Mouse (Mus musculus): Measurements from ENCODE around the gene Npl.

Gene Npl

DNA sequence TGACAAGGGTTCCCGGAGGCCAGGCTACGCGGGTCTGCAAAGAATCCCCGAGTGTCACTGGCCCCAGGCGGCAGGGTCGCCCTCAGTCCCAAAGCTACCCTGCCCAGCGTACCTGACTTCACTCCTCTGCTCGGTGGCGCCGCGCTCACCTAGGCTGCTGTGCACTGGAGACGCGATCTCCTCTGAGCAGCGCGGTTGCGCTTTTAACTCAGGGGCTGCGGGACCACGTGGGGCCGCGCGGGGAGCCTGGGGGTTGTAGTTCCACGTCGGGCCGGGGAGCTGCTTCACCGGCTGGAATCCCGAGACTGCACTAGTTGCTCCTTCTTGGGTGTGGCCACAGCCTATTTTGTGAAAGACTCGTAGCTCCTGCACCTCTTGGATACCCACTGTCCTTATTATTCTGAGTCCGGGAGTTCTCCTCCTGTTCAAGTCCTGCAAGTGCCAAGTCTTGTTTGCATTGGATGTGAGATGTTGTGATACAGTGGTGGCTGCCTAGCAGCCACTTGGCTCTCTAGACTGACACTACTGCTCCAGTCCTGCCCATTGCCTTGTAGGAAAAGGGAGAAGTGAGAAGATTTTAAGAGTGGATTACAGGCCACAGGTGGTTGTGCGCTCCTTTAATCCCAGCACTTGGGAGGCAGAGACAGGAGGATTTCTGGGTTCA, at the start of gene Npl:
Gene Npl, minus strand, starts transcription at position 510 of the 664 bp plus-strand sequence.
- peak; percentile 71 for DNase-seq

DNA sequence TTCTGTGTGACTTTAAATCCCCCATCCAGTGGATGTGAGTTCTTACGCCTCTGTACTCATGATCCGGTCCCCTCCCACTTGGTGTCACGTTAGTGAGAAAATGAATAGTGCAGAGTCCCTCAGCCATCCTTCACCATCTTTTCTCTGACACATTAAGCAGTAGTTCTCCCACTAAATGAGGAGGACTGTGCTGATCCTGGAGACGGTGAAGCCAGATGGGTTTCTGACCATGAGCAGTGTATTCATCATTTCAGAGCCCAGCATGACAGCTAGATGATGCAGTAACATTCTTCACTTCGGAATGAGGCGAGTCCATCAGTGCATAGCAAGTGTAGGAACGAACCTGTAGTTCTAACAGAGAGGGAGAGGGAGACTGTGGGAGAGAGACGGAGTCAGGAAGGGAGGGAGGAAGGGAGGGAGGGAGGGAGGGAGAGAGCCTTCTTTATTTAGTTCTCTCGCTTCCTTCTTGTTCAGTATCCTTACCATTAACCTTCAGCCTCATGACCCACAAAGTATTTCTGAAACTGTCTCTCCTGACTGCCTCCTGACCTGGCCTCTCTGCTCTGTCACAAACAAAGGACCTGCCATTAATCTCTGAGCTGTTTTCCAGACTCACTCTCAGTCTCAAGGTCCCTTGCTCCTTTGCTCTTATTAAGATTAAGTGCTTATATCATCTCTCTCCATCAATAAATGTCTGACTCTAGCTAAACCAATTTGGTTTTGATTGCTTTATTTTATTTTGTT, 49.6 kb upstream of the Npl start:
- DNase-seq: peak; percentile 7

DNA sequence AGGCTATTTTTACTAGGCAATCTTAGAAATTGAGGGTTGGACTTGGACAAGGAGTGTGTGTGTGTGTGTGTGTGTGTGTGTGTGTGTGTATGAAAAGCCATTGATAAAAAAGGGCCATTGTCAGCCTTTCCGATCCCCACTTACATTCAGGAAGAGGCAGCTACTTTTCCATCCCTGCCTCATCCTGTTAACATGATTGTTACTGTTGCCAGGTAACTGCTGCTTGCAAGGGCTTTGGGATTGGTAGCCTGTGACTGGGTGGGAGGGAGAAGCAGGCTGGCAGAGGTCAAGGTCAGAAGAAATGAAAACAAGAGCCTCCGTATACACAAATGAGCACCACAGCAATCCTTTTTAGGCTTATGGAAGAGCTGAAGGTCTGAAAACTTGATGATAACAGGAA, 48.9 kb upstream of the Npl start:
- DNase-seq: peak; percentile 3

DNA sequence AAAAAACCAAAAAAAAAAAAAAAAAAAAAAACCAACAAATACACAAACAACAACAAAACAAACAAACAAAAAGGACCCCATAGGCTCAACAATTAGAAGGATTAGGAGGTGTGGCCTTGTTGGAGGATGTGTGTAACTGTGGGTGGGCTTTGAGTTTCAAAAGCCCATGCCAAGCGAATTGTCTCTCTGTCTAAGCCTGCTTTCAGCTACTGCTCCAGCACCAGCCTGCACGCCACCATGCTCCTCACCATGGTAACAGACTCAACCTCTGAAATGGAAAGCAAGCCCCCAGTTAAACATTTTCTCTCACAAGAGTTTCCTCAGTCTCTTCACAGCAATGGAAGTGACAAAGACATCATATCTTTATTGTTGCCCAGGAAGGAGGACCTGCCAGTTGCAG, 43.8 kb upstream of the Npl start:
- no peak for DNase-seq

DNA sequence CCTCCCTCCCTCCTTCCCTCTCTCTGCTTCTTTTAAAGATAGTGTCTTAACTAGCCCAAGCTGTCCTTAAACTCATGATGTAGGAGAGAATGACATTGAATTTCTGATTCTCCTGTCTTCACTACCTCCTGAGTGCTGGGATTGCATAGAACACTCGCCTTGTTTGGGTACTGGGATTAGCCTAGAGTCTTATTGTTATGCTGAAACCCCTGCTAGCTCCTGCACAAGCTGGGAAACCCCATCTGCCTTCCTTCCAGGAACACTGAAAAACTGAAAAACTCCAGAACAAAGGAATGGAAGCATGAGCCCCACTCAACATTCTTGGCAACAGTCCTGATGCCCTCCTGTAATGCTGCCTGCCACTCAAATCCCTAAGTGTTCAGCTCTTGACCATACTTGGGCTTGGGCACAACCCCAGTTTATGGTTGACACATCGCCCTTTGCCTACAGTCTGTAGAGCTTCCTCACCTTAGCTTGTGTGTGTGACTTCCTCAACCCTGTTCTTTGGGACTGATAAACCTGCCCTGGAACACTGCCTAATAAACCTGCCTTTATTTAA, 40.4 kb upstream of the Npl start:
- no peak for DNase-seq

DNA sequence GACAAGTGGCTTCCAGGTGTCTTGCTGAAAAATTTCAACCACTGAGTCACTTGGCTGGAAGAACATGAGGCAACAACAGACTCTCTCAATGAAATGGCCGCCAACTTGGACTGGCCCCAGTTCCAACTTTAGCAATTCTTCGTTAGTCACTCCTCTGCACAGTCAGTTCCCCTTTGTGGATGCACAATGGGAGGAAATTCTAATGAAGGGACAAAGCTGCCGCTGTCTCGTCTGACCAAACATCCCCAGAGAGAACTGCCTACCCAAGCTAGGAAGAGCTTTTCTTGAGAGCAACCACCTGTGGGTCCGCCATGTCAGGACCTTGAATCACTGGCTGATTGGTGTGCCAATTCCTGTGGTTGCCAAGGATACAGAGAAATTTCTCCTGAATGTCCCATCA, 38.1 kb upstream of the Npl start:
- no peak for DNase-seq

DNA sequence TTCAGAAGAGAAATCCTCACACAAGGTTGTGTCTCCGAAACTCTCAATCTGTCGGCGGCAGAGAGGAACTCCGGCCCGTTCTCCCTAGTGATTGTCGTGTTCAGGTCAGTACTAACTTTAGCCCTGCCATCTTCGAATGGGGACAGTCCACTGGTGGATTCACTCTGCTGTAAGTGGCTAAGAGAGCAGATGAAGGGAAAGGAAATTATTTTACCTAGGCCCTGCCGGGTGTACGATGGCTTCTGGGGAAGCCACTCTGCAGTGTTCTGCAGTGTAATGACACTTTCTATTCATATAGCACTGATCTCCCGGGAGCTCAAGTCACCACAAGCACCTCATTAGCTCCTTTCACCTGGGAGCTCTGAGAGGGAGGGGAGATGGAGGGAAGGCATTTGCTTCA, 37.0 kb upstream of the Npl start:
- no peak for DNase-seq

DNA sequence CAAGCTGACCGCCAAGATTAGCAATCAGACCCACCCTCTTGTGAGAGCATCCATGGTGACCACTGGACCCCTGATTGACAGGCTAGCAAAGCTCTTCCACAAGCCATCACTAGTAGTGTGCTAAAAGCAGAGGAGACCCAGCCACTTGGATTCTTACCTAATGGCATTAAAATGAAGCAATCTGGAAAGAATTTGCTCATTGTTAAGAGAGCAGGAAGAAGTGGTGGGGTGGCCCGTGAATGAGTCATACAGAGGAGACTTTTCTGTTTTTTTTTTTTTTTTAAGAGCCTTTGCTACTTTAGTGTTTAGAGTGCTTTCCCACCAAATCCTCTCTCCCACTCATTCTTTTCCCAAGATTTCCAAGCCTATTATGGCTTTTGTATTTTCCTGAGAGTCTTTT, 35.9 kb upstream of the Npl start:
- DNase-seq: no peak

DNA sequence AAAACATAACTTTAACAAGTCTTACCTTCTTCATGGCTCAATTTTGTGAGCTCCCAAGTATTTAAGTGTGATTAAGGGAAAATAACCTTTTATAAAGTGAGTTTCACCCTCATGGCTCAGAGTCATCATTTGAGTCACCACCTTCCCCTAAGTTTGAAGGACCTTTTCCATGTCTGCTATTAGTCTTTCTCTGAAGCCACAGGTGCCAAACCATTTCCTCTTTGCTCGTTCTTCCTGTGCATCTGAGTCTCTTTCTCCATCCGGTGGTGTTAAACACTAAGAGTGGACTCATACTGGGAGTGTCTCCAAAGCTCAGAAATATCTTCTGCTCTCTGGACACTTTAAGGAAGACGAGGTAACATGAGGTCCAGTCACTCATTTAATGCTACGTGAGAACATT, 33.3 kb upstream of the Npl start:
- DNase-seq: no peak

DNA sequence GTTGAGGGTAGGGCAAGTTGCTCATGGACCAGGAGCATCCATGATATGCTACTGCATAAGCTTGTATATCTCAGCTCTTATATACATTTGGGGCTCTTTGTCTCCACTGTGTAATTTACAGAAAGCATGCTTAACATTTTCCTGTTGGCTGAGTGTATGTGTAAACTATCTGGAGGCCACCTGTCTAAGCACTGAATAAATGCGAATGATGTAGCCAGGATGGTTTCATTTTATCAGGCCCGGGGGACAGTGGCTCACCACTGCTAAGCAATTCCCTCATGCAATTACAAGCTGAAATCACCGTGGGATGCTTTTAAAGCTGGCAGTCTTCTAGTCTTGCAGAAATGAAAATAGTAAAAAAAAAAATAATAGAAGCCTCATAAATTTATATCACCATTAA, 24.9 kb upstream of the Npl start:
- DNase-seq: no peak

DNA sequence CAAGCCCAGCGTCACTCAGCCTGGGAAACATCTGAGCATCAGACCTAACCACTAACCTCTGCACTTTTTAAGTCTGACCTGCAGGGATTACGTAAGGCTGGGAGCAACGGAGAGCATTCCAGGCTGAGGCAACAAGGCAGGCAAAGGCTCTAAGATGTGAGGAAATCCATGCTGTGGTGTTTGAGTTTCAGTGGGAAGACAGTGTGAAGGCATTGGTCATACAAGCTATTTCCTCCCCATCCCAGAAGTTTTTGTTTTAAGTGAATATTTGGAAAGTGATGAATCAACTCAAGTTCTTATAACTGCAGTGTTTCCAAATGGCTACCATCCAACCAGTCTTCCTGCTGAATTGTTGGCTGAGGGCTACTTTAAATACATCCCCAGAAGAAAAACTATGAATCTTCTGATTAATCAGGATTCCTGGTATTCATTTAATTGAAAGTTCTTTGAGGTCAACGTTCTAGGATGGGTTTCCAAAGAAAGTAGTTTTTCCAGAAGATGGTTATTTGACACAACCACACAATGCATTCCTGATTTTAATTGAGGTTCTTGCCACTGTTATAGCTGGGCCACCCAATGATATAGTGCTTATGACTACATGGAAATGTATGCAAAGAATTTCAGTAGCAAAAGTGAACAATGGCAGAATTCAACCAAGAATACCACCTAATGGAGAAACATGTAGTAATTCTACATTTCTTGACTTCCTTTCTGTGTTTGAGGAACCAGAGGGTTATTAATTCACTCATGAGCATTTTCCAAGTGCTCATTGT, 22.6 kb upstream of the Npl start:
- no peak for DNase-seq

DNA sequence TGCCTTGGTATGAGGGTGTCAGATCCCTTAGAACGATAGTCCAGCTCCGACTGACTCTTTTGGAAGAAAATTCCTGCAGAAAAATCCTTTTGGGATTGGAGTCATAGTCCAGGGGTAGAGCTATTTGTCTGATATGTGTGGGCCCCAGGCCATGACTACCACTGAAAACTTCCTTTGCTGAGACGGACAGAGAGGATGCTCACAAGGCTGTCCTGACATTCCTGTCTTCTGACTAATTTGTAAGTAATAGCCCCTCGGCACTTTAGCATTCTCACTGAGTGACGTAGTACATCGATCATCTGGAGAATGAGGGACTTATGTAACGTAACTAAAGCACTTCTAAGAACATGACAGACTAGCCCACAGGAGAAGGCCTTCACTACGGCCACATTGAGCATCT, 15.9 kb upstream of the Npl start:
- DNase-seq: no peak

DNA sequence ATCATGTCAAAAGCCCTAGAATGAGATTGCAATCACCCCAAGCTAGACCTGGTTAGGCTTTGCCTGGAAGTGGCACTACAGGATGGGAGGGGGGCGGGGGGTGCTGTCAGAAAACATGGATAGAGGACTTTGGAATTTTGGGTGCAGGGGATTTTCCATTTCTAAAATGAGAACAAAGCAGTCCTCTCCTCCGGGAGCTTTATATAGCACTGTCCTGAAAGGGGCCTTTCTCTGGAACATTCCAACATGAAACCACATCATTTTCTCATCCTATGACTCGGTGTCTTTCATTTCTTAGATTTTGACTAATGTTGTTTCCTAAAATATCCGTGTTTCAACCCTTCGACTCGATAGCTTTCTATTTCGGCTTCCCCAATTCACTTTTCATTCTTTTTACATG, 14.9 kb upstream of the Npl start:
- no peak for DNase-seq

DNA sequence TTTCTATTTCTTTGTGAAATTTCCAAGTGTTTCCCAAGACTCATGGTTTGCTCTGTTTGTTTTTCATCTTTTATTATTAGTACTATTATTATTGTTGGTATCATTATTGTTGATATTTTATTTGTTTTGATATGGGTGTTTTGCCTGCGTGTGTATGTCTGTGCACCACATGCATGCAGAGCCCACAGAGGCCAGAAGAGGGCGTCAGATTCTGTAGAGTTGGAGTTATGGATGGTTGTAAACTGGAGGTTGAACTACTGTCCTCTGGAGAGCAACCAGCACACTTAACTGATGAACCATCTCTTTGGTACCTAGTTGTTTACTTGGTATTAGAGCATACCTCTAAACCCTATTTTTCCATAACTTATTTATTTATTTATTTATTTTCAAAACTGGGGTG, 13.8 kb upstream of the Npl start:
- no peak for DNase-seq

DNA sequence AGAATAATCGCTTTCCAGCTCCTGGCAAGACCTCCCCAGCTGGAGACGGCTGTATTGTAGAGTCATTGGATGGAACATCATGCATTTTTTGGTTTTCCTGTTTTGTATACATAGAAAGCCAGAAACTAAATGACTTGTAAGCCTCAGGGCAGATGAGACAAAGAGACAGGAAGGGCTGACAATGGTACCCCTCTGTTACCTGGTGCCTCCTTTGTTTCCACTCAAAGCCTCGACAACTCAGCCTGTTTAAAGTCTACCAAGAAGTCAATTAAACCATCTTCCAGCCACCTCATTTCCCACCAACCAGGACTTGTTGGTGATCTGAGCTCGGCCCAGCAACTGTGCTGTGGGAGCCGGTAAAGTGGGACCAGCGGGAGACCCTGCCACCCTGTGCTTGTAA, 11.0 kb upstream of the Npl start:
- no peak for DNase-seq

DNA sequence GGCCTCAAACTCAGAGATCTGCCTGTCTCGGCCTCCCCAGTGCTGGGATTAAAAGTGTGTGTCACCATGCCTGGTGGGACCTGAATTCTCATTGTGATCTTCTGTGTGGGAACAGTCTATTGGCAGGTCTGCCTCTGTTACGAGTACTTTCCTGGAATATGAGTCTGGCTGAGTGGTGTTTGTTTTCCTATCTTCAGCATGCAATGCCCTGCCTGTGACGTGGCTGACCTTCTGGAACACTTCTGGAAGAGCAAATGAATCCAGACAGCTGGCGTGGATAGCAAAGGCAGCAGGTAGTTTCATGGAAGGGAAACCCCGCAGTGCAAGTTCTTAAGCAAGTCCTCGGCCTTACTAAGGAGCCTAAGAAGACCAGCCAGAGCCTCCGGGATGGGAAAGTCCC, 9.9 kb upstream of the Npl start:
- no peak for DNase-seq

DNA sequence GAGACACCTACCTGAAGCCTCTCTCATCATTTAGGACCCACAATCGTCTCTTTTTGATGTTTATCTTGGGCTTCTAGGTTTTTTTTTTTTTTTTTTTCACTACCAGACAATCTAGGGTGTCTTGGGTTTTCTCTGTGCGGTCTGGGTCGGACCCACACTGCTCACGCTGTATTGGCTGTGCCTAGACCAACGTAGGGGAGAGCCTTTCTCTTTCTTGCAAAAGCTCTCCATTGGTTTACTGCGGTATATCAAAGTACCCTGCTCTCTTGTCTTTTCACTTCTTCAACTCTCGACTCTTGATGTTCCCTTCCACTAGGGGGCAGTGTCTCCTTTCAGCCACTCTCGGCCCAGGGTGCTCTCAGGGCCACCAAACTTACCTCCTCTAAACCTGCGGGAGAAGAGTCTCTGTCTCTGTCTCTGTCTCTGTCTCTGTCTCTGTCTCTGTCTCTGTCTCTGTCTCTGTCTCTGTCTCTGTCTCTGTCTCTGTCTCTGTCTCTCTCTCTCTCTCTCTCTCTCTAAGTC, 9.3 kb upstream of the Npl start:
- DNase-seq: peak; percentile 75

DNA sequence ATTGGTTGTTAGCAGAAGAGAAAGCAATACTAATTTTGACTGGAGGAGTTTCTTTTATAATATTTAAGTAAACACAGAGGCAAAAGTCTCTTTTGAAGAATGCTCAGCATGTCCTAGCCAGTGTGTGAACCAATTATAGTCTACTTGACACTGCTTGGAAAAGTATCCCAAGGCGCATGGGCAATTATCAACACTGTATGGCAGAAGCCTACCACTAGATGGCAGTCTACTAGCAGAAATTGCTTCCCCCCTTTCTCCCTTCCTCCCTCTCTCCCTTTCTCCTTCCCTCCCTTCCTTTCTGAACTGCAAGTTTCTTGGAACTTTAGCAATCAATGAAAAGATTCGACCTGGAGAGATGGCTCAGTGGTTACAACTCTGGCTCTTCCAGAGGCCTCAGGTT, 7.1 kb upstream of the Npl start:
- DNase-seq: peak; percentile 67

DNA sequence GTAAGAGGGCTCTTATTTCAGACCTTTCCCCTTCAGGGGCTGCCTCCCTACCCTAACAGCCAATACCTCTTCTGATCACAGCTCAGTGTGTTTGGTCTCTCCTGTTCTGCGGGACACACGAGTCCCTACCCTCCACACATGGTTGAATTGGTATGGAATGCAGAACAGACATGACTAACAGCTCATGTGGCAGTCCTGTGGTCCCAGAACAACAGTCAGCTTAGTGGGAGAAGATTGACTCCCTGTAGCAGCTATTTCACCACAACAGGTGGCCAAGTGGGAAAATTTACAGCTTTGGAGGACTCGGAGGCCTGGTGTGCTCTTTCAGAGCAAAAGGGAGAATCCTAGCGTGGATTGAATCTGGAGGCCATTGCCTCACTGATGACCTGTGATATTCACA, 6.4 kb upstream of the Npl start:
- no peak for DNase-seq

DNA sequence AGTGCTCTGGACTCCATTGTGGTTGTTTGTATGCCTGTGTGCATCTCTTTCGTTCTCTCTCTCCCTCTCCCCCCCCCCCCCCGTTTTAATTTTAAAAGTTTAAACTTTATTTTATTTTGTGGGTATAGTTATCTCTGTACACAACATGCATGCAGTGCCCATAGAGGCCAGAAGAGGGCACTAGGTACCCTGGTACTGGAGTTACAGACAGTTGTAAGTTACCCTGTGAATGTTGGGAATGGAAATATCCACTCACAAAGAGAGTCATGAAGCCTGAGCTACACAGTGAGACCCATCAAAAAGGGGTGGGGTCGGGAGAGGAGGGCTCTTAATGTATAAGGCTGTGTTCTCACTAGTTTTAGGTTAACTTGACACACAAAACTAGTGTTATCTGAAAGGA, 969 bp upstream of the Npl start:
- peak; percentile 68 for DNase-seq

DNA sequence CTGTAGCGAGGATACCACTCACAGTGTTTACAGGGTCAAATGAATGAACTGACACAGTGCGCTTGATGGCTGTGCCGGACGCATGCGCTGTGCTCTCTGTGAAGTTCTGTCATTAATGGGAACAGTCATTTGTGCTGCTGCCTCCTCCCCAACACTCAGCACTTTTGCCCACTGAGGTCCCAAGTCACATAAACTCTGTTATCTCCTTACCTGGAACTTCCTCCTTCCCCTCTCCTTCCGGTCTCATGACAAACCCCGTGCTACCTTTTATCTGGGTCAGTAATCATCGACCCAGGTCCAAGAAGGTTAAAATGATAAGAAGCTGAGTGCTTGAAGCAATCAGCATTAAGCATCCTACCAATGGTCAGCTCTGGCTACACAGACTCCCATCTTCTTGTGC, 2.3 kb downstream of the Npl start:
- DNase-seq: no peak

DNA sequence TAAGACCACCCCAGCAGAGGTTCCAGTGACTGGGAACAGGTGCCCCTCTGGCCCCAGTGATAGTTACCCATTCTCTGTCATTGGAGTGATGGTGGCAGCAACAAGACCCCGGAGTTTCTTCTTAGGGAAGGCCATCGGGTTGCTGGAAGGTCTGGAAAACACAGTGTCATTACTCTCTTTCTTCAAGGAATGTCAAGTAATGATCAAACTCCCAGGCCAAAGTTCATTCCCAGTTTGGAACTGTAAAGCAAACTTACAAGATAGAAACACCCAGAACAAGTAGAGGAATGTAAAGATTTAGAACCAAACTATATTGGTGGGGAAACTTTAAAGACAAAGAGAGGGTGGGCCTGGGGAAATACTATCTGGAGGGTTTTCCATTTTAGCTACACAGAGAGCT, 4.6 kb downstream of the Npl start:
- peak; percentile 56 for DNase-seq

DNA sequence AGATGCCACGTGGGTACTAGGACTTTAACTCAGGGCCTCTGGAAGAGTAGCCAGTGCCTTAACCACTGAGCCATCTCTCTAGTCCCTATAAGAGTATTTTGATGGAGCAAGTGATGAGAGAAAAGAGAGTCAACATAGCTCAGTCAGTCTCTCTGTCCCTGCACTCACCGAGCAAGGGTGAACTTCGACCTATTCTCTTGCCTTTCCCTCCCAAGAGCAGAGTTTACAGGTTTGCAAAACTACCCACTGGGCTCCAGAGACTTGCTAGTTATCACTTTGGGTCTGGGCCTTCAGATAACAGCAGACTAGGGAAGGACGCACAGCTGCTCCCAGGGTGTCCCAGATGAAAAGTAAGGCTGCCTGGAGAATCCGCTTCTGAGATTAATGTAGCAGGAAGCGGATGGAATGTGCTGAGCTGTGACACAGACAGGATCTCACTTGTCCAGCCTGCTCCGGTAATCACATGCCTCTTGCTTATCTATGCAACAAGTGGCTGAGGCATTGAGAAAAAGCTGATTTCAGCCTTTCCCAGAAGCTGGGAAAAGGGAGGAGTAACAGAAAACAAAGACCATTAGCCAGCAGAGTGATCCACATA, 7.0 kb downstream of the Npl start:
- peak; percentile 81 for DNase-seq
